Mouse (Mus musculus) liver, postnatal 0 days (tissue): ENCODE measurements around the gene Serpine1.

Experiments used
- CTCF ChIP-seq: sonication (generic); IDR thresholded peaks from 2 replicates; pipeline ENCODE4 v1.5.1; 2016; ENCODE audit warnings: antibody characterized with exemption, low read depth
- EP300 ChIP-seq: IDR thresholded peaks from 2 replicates; pipeline ENCODE4 v1.6.1; 2016; ENCODE audit warnings: antibody characterized with exemption, low read depth, mild to moderate bottlenecking

GRCm38 (mm10) chr5:137091560-137091959 lies 19.5 kb upstream of the Serpine1 start:
- TF ChIP-seq EP300: no peak
- no peak for TF ChIP-seq CTCF
